Mouse (Mus musculus) heart, postnatal 25 days (tissue): ENCODE results near the gene Cask. TPM values are rescaled to one million over a fixed set of nuclear protein-coding genes. Genes with fewer than 3 reads are reported as not detected.
"Not testable (repeated sequence)": the region's sequence is repeated elsewhere in the genome, so short reads cannot be mapped to it uniquely, and the experiment has no call there.

Experiments
- DNase-seq: peaks from one replicate; pipeline ENCODE4 v3.0.0; 2022; ENCODE audit warnings: low spot score
- intact Hi-C: fragments of 180-260 bp; cut with DNase I; formaldehyde crosslinking; loops from one replicate; pipeline ENCODE4 v1.15.1; 2025
- total RNA-seq, 2 experiments: library from RNA; stranded (reverse); gene quantifications; 2 replicates each; pipeline ENCODE4 v1.2.3; 2021

Gene Cask
- total RNA-seq, result 10 to 100 TPM; 12.7 to 15.6 TPM

DNA sequence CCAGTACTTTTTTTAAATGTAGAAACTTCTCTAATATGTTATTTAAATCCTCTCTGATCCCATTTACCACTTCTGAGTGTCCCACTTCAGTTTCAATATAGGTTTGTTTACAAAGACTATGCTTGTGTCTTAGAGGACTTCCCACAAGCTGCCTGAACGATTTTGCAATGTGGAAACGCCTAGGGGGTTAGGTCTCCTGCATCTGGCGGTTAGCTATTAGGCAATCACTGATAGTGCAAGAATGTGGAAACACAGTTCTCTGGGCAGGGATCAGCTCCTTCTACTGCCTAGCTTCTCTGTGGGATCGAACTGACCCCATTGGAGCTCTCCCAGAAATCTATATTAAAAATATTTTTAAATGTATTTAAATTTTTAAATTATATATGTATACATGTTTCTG is at the start of gene Cask:
Gene Cask (minus strand): TSS at position 83 of the 400 bp plus-strand sequence.
- intact Hi-C loops, result no loop called here
- peak; percentile 4 for DNase-seq

DNA sequence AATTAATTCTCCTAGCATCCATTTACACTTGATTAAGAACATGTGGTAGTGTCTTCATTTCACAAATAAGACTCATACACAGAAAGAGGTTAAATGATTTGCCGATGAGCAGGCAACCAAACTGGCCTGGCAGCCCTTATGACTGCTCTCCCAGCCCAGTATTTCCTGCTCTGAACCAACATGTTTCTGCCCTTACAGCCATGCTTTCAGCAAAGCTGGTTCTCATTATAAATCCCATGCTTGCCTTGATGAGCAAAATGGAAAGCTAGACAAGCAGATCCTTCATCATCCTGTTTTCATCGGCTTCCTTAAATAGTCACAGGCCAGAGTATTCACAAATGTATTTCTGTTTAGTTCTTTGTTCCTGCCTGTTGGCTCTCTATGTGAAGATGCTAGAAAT is 38.8 kb upstream of the Cask start:
- intact Hi-C loops, result no loop called here
- DNase-seq, result no peak

DNA sequence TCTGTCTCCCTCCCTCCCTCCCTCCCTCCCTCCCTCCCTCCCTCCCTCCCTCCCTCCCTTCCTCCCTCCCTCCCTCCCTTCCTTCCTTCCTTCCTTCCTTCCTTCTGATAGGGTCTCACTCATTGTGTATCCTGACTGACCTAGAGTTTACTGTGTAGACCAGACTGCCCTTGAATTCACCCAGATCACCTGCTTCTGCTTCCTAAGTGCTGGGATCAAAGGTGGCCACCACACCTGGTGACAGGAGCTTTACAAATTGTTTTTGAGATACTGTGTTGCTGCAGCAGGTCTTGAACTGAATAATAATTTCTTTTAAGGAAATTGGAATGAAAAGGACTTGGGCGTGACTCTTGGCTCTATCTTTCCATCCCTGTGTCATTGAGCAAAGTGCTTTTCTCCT is 33.2 kb upstream of the Cask start:
- no peak for DNase-seq
- intact Hi-C loops, result no loop called here

DNA sequence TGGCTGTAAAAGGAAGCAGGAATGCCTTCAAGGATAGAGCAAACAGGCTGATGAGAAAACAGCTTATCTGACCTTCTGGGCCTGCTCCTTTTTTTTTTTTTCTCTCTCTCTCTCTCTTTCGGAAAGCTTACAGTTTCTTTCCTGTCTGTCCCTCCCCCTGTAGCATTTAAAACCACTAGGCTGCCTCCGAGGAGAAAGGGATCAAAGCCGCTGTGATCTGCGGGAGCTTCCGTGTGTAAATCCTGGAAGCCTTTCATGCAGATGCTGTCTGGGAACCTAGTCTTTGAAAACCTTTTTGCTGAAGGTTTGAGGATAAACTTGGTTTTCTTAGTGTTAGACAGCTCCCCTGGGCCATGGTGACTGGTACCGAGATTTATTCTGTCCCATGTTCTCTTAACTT is 30.8 kb upstream of the Cask start:
- no peak for DNase-seq
- intact Hi-C loops, result no loop called here

DNA sequence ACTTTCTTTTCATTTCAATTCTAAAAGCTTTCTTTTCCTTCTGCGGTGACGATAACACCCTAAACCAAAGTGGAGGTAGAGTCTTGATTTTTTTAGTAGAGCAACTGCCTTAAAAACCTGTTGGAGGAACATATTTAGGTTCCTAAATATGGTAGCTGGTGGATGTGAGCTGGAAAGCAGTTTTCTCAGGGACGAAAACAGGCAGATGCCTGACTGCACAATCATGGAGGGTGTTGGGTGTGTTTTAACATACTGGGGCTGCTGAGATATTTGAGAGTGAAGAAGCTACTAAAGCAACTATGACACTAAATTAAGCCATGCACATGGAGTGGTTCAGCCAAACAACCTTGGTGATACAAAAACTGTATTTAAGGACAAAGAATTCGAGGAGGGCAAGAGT is 9.0 kb upstream of the Cask start:
- intact Hi-C loops, result no loop called here
- DNase-seq, result no peak

DNA sequence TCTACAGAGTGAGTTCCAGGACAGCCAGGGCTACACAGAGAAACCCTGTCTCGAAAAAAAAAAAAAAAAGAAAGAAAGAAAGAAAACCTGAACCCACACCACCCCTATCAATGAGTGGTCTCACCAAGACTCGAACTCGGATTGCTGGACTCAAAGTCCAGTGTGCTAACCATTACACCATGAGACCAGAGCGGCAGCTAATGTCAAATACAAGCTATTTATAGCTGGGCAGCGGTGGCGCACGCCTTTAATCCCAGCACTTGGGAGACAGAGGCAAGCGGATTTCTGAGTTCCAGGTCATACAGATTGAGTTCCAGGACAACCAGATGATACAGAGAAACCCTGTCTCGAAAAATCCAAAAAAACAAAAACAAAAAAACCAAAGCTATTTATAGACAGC is 7.9 kb upstream of the Cask start:
- intact Hi-C loops, result no loop called here
- DNase-seq, result no peak

DNA sequence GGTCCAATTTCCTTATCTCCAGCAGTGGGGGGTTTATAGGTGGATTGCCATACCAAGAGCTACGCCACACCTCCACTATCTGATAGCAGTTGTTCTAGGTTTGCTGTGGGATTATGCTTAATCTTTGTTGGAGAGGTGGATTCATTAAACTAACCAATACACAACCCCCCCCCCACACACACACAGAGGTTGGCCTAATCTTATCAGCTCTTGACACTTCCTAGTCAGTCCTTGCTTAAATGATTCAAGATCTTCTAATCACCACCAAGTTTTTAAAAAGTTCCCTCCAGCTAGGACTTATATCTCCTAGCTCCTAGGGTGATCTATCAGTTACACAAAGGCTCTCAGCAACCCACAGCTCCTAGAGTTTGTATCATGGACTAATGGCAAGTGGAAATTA is 2.7 kb downstream of the Cask start:
- intact Hi-C loops, result loop anchor here (10.0 kb wide), 1 partner anchor 114 kb away; no protein-coding TSS in a partner anchor
- no peak for DNase-seq

DNA sequence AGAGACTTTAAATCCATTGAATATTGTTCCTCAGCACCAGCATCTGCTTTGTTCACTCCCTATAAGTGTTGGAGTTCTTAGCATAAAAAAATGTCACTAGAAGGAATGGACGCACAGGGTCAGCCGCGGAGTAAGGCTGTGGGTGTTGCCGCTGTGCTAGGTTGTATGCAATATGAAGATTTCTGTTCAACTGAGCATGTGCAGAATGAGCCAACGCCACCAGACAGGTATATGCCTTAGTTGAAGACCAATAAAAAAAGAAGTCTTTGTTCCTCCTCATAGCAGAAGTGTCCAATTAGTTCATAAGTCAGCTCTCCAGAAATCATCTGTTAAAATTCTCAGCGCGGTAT is 3.7 kb downstream of the Cask start:
- no peak for DNase-seq
- intact Hi-C loops, result loop anchor here (10.0 kb wide), 1 partner anchor 113 kb away; no protein-coding TSS in a partner anchor

DNA sequence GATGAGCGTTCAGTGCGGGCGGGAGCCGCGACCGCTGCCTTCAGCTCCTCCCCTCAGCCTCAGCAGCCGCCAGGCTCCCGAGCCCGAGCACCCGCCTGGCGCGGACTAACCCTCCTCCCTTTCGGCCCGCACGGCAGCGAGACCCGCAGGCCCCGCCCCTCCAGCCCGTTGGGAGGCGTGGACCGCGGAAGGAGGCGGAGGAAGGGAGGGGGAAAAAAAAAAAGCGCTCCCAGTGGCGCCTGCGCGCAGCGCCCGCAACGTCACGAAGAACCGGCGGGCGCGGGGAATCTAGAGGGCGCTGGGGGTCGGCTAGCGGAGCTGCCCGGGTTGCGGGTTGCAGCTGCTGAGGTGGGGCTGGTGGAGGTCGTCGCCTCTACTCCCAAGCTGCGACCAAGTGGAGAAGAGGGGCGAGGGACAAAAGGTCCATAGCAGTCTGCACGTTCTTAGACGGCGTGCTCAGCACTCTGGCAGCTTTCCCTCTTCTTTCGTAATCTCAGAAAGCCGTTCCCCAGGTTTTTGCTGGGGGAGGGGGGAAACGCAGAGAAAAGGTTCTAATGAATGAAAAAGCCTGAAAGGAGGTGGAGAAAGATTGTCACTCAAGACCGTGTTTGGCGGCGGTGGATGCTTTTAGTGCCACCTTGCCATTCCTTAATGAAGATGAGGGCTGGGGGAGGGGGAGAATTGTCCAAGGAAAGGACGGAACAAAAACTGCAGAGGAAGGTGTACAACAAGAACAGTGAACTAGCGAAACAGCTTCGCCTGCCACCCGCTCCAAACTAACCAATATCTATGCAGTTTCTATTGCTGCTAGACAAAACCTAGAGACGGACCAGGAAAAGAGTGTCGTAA is 4.3 kb downstream of the Cask start:
- peak; percentile 85 for DNase-seq
- intact Hi-C loops, result loop anchor here (10.0 kb wide), 1 partner anchor 112 kb away; no protein-coding TSS in a partner anchor

DNA sequence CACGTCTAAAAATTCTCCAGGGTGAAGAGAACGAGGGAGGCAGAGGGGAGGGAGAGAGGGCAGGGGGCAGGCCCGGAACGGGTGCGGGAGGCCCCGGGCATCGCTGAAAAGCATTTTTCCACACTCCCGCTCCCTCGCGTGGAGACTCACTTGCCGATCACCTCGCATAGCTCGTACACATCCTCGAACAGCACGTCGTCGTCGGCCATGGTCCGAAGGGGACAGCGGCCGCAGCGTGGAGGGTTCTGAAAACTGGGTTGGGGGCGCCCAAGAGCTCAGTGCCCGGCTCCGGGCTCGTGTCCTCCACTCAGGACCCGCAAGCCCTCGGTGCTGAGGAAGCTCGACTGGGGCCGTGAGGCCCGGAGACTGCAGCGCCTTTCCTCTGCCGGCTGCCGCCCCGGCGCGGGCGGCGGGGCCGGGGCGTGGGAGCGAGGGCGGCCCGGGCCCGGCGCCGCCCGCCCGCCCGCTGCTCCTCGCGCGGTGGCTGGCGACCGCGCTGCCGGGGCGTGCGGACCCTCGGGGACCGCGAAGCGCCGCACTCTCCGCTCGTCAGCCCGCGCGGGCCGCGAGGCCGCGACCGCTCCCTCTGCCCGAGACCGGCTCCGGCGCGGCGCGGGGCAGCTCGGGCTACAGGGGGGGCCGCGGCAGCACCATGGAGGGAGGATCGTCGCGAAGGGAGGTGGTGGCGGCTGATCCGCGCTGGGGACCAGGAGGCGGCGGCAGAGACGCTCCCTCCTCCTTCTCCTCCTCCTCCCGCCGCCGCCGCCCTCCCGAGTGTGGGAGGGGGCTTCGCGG is 5.1 kb downstream of the Cask start:
- intact Hi-C loops, result loop anchor here (10.0 kb wide), 1 partner anchor 111 kb away; no protein-coding TSS in a partner anchor
- DNase-seq, result peak; percentile 1

DNA sequence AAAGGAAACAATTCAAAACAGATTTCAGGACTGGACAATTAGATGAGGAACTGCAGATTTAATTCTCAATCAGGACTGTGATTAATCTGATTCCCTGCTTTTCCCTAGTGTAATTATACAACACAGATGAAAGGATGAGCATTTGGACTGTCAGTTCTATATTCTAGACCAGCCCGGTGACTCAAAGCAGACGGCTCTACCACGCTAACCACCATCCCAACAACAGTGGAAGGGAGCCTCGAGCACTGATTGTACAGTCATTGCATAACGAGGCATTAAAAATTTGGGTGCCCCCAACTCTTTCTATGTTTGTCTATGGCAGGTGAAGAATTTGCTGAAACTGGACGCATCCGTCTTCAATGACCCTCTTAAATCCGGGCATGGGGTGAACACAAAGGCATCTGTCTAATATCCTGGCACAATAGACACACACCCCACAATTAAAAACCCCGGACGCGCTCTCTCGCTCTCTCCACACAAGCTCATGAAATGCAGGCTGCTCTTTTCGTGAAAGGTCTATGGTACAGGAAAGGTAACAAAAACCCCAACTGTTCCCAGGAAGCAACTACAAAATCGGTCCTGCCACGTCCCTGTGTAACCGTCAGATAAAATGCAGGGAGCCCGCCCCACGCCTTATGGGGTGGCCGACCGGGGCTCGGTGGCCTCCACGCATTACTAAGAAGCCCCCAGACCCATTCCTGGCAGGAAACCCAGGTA is 5.9 kb downstream of the Cask start:
- intact Hi-C loops, result loop anchor here (10.0 kb wide), 1 partner anchor 110 kb away; no protein-coding TSS in a partner anchor
- no peak for DNase-seq

DNA sequence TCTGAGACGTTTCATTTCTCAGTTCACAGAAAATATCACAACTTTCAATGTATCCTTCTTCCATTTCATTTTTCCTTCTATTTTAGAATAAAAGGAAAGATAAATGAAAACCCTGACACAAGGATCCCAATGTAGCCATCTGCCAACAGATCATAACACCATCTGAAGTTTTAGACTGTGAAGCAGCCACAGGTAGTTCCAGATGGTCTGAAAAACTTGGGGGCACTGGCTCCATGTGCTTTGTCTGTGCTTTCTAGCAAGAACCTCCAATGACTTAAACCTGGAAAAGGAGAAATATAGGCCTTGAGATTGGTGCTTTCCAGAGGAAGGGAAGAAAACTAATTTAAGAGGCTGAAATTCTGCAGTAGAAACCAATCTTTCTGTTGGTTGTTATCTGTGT is 28.4 kb downstream of the Cask start:
- intact Hi-C loops, result no loop called here
- DNase-seq, result no peak

DNA sequence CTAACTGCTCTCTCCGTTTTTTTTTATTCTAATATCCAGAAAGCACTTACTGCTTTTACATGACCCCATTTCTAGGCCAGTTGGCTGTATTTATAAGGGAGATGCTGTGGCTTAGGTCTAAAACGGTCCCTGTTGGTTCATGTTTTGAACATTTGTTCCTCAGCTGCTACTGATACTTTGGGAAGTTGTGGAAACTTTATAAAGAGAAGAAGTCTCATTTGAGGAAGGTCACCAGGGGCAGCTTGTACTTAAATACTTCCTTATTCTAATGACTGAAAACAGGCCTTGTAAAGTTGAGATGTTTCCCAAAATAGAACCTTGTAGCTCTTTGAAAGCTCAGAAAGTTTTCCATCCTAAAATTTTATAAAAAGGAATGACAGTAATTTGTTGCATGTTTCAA is 52.4 kb downstream of the Cask start:
- intact Hi-C loops, result no loop called here
- no peak for DNase-seq

DNA sequence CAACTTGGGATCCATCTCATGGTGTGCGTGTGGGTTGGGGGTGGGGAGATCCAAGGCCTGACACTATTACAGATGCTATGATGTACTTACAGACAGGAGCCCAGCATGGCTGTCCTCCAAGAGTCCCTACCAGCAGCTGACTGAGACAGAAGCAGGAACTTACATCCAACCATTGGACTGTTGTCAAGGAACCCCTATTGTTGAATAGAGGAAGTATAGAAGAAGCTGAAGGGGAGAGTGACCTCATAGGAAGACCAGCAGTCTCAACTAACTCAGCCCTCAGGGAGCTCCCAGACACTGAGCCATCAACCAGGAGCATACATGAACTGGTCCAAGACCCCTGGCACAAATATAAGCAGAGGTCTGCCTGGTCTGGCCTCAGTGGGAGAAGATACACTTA is 85.5 kb downstream of the Cask start:
- no peak for DNase-seq
- intact Hi-C loops, result no loop called here

DNA sequence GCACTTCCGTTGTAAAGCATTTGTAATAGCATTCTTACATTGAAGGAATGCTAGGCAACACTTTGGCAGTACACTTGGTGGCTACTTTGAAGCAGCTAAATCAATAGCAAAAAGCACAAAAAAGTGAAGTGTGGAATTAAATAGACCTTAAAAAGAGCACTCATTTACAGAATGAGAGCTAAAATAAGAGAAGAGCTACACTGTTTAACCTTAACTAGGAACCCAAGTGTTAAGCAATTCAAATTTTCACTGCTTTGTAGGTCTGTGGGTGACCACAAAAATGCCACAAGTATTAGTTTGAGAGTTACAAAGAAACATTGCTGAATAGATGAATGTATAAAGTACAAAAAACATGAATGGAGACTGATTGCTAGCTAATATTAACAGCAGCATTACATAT is 86.1 kb downstream of the Cask start:
- intact Hi-C loops, result no loop called here
- no peak for DNase-seq

DNA sequence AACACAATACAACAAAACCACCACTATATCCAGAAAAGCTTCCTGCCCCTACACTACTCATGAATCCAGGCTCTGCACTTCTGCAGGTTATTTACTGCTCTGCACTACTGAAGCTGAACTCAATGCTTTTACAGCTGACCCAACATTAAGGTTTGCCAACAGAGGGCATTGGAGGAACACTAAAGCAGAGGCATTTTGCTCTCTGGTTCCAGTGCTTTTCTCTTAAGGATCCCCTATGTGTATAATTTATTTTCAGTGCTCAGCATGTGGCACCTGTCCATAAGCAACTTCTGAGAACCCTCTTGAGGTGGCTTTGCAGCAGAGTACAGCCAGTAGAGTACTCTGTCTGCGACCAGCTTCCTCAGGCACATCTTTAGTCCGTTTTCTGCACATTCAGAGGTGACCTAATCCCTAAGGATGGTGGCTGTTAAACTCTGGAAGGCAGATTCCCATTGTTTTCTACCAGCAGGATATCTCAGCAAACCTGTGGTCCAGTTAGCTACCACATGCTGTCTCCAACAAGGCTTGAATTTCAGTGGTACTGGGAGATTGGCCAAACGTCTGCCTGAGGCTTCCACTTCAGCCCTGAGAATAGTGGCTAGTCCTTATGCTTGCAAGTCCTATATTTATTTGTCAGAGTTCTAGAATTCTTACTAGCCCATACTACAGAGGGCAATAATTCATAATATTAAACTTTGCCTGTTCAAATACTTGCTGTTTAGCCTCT is 93.7 kb downstream of the Cask start:
- no peak for DNase-seq
- intact Hi-C loops, result no loop called here

DNA sequence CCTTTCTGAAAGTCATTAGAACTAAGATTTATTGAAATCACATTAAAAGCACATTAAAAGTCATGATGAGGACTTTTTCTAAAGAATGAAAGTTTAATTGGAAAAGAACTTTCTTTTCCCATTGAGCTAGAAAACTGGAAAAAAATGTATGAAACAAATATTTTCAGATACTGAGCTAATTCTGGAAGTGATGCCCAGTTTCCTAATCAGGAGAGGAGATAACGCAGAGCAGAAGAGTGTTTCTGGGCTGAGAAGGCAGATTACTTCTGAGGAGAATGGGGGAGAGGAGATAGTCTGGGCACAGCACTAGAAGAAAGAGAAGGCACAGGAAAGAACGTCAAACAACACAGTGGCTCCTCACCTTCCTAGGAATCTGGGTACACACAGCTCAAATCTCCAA is 110.1 kb downstream of the Cask start:
- intact Hi-C loops, result no loop called here

DNA sequence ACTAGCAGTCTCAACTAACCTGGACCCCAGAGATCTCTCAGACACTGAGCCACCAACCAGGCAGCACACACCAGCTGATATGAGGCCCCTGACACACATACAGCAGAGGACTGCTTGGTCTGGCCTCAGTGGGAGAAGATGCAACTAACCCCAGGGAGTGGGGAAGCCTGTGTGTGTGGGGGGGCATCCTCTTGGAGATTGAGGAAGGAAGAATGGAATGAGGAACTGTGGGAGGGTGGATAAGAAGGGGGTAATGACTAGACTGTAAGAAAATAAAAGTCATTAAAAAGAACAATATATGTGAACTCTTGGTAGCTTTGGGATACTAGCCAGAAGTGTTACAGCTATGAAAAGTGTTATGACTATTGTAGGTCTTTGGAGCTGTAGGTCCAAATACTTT is 120.4 kb downstream of the Cask start:
- intact Hi-C loops, result loop anchor here (10.0 kb wide), 1 partner anchor 114 kb away; no protein-coding TSS in a partner anchor
- not testable (repeated sequence) for DNase-seq

More for the DNA sequence above, 110.1 kb downstream of the Cask start:
- no peak for DNase-seq

DNA sequence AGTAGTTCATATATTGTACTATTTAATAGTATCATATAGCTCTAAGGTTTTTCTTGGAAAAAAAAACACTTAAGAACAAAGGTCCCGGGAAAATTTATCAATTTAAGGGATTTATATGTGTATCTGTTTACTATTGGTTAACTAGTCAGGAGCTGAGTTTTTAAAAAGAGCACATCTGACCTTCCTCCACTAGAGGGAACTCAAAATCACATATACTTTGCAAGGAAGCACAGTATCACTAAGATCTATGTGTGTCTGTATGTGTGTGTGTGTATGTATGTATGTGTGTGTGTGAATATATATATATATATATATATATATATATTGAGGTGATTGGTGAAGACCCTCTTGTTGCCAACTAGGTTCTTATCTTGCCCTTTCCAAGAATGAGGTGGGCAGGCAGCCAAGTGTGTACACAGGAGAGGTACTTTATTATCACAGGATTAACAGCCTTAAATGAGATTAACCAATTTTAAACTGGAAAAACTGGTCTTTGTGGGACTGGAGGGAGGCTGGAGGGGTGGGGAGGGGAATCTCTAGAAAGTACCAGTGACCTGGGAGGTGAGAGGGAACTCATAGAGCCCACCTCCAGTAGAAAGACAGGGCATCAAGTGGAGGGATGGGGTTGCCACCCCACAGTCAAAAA is 121.2 kb downstream of the Cask start:
- DNase-seq, result no peak
- intact Hi-C loops, result loop anchor here (10.0 kb wide), 1 partner anchor 115 kb away; no protein-coding TSS in a partner anchor
